Mouse (Mus musculus): ENCODE data around the gene Ufsp1. TPM values are rescaled to one million over a fixed set of nuclear protein-coding genes. Genes with fewer than 3 reads are reported as not detected.

Ufsp1 gene
- total RNA-seq (2023): 0.76 TPM

DNA sequence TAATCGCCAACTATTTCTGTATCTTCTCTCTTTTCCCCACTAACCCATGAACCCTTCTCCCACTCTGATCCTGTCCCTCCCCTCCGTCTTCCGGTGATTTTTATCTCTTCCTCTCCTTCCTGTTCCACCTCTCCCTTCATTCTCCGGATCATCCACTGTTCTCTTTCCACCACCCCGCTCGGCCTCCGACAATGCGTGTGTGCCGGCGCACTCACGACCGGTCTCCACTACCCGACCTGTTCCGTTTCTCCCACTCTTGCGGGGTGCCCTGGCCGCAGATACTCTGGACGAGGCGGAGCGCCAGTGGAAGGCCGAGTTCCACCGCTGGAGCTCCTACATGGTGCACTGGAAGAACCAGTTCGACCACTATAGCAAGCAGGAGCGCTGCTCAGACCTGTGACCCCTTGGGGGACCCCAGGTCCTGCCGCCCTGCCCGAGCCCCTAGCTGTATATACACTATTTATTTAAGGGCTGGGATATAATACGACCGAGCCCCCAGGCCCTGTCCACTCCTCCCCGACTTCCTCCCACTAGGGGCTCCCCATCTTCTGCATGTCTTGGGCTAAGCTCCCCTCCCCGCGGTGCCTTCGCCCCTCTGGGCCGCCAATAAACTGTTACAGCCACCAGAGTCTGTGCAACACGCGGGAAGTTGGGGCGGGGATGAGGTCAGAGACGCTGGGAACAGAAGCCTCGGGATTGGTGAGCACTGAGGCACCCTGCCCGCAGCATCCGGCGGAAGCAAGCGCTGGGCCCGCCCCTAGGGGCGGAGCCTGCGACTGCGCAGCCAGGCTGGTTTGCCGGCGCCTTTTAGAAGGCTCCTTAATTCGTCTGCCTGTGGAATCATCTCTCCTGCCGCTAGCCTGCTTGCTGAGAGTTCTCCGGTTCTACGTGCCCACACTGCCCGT, at the start of gene Ufsp1:
Gene Ufsp1 (plus strand): TSS at position 791 of the 905 bp plus-strand sequence.

GRCm38 (mm10) chr5:137287032-137287952, 7.1 kb upstream of the Ufsp1 start, which contains the start of gene Ache:
Ache (plus strand) TSS chr5:137287519.

GRCm38 (mm10) chr5:137307071-137307912, 12.9 kb downstream of the Ufsp1 start, which contains the start of gene Srrt:
Srrt (minus strand) TSS chr5:137307674.

GRCm38 (mm10) chr5:137314193-137315083, 20.0 kb downstream of the Ufsp1 start, which contains the start of gene Trip6:
Trip6 (minus strand) TSS chr5:137314404.

GRCm38 (mm10) chr5:137333512-137334174, 39.2 kb downstream of the Ufsp1 start, which contains the start of gene Slc12a9:
Slc12a9 (minus strand) TSS chr5:137333597.

Other genes with a start within 250 kb of the Ufsp1 start
- 27.1 TPM for gene Ap1s1, start 248.5 kb upstream of the Ufsp1 start, total RNA-seq (2023)
- 0.53 TPM for gene Serpine1, start 222.4 kb upstream of the Ufsp1 start, total RNA-seq (2023)
- gene Trim56, start 178.4 kb upstream of the Ufsp1 start, total RNA-seq (2023): 77.6 TPM
- gene Muc3, start 145.3 kb upstream of the Ufsp1 start, total RNA-seq (2023): not detected
- 11.7 TPM for gene Muc3a, start 82.2 kb upstream of the Ufsp1 start, total RNA-seq (2023)
- gene Ache, start 7.1 kb upstream of the Ufsp1 start, total RNA-seq (2023): 0.44 TPM
- 437 TPM for gene Srrt, start 13.0 kb downstream of the Ufsp1 start, total RNA-seq (2023)
- 6.0 TPM for gene Trip6, start 19.8 kb downstream of the Ufsp1 start, total RNA-seq (2023)
- gene Slc12a9, start 39.0 kb downstream of the Ufsp1 start, total RNA-seq (2023): 16.2 TPM
- gene Ephb4, start 55.5 kb downstream of the Ufsp1 start, total RNA-seq (2023): 0.15 TPM
- gene Zan, start 182.4 kb downstream of the Ufsp1 start, total RNA-seq (2023): 0.35 TPM
- 27.2 TPM for gene Pop7, start 207.9 kb downstream of the Ufsp1 start, total RNA-seq (2023)
- gene Gigyf1, start 223.9 kb downstream of the Ufsp1 start, total RNA-seq (2023): 93.3 TPM
- gene Epo, start 238.6 kb downstream of the Ufsp1 start, total RNA-seq (2023): not detected
- gene Gnb2, start 238.9 kb downstream of the Ufsp1 start, total RNA-seq (2023): 259 TPM

Measured in CD4-positive naive resting alpha-beta T cell, adult 76 days (primary cell).